ENCODE assay signal across 8 mouse cellular contexts in genomic region chr2:160730797-160731116, GRCm38 (mm10). TPM values are rescaled to one million over a fixed set of nuclear protein-coding genes. Genes with fewer than 3 reads are reported as not detected.
DNase-seq lines count a peak whose midpoint lies in the region; ATAC-seq and TF ChIP-seq lines count a peak whose summit lies in the region.

No protein-coding gene starts in this region.

- H3K79me2 ChIP-seq in liver, adult 2 months (ENCODE audit: control insufficient read depth, insufficient read depth, low read length) = peaks cover 35% of the 10 kb centered on the region

- no peak for ATAC-seq in embryonic facial prominence, embryonic 12.5 days (ENCODE audit: insufficient number of reproducible peaks, insufficient read depth, low FRiP score, low TSS enrichment)
- ATAC-seq in intestine, embryonic 15.5 days = no peak
- no peak; the same call in none of the 2 replicates for ATAC-seq in neural tube, embryonic 12.5 days (ENCODE audit: low FRiP score, low read depth)

- TF ChIP-seq POLR2A in liver, adult 2 months (IDR thresholded peaks at IDR 0.05; ENCODE audit: extremely low read depth, insufficient read depth, low read length) = no peak

- no peaks in the 10 kb centered on the region for H3K27me3 ChIP-seq in liver, adult 2 months (ENCODE audit: control insufficient read depth, insufficient read depth, low read length)
- no peaks in the 10 kb centered on the region for H3K27me3 ChIP-seq in embryonic facial prominence, embryonic 12.5 days
- no peaks in the 10 kb centered on the region for H3K27me3 ChIP-seq in intestine, embryonic 15.5 days (replicated peaks)
- H3K27me3 ChIP-seq in neural tube, embryonic 12.5 days (replicated peaks) = no peaks in the 10 kb centered on the region

- peaks cover 35% of the 10 kb centered on the region for H3K4me1 ChIP-seq in liver, adult 2 months (ENCODE audit: control insufficient read depth, insufficient read depth, low read length)
- H3K4me1 ChIP-seq in embryonic facial prominence, embryonic 12.5 days = peaks cover 27% of the 10 kb centered on the region
- H3K4me1 ChIP-seq in intestine, embryonic 15.5 days (replicated peaks) = peaks cover 42% of the 10 kb centered on the region
- peaks cover 42% of the 10 kb centered on the region for H3K4me1 ChIP-seq in neural tube, embryonic 12.5 days

- H3K4me3 ChIP-seq in liver, adult 2 months (ENCODE audit: insufficient read depth, low read depth, low read length) = peak overlapping the region; percentile 99
- peak overlapping the region; percentile 91 for H3K4me3 ChIP-seq in embryonic facial prominence, embryonic 12.5 days
- H3K4me3 ChIP-seq in intestine, embryonic 15.5 days (replicated peaks) = peak overlapping the region; percentile 99
- H3K4me3 ChIP-seq in neural tube, embryonic 12.5 days = peak overlapping the region; percentile 92

- H3K4me2 ChIP-seq in embryonic facial prominence, embryonic 12.5 days (replicated peaks) = peak overlapping the region; percentile 88
- H3K4me2 ChIP-seq in intestine, embryonic 15.5 days (replicated peaks) = peak overlapping the region; percentile 87
- peak overlapping the region; percentile 93 for H3K4me2 ChIP-seq in neural tube, embryonic 12.5 days (replicated peaks)

- DNase-seq in liver, adult 2 months (ENCODE audit: extremely low read depth, low read depth, low spot score) = no peak
- no peak for DNase-seq in liver
- DNase-seq in thymus, postnatal 25 days = no peak
- no peak for DNase-seq in left cerebral cortex, postnatal 4 days
- no peak for DNase-seq in cerebellum, postnatal 10 days

- H3K9me3 ChIP-seq in embryonic facial prominence, embryonic 12.5 days = no peaks in the 10 kb centered on the region
- H3K9me3 ChIP-seq in intestine, embryonic 15.5 days = no peaks in the 10 kb centered on the region
- no peaks in the 10 kb centered on the region for H3K9me3 ChIP-seq in neural tube, embryonic 12.5 days

- H3K9ac ChIP-seq in liver, adult 2 months (ENCODE audit: low read depth, low read length) = peak overlapping the region; percentile 96
- peak overlapping the region; percentile 99 for H3K9ac ChIP-seq in embryonic facial prominence, embryonic 12.5 days
- peak overlapping the region; percentile 97 for H3K9ac ChIP-seq in intestine, embryonic 15.5 days
- peak overlapping the region; percentile 100 for H3K9ac ChIP-seq in neural tube, embryonic 12.5 days

- H3K27ac ChIP-seq in liver, adult 2 months (replicated peaks; ENCODE audit: insufficient read depth, low read depth, low read length) = peak overlapping the region; percentile 98
- H3K27ac ChIP-seq in embryonic facial prominence, embryonic 12.5 days = peak overlapping the region; percentile 97; the same call in 1 of the 2 replicates
- H3K27ac ChIP-seq in intestine, embryonic 15.5 days = peak overlapping the region; percentile 92
- no peak overlapping the region for H3K27ac ChIP-seq in neural tube, embryonic 12.5 days

- intact Hi-C loops in left cerebral cortex, postnatal 4 days (cut with DNase I) = no loop called here

- WGBS in liver, adult 2 months = 6% methylated on average over 19 of the region's 19 CpGs
- 7% methylated on average over 19 of the region's 19 CpGs for WGBS in embryonic facial prominence, embryonic 12.5 days
- 4% methylated on average over 19 of the region's 19 CpGs for WGBS in intestine, embryonic 15.5 days
- WGBS in neural tube, embryonic 12.5 days = 7% methylated on average over 19 of the region's 19 CpGs

- H3K36me3 ChIP-seq in liver, adult 2 months (ENCODE audit: control insufficient read depth, insufficient read depth, low read length) = no peaks in the 10 kb centered on the region
- H3K36me3 ChIP-seq in embryonic facial prominence, embryonic 12.5 days = peaks cover 7% of the 10 kb centered on the region
- H3K36me3 ChIP-seq in intestine, embryonic 15.5 days = 0 out of 2 replicates have a peak, but pooled peaks cover 2% of the 10 kb centered on the region
- H3K36me3 ChIP-seq in neural tube, embryonic 12.5 days = peaks cover 17% of the 10 kb centered on the region

- no peak for TF ChIP-seq CTCF in liver, adult 2 months (IDR thresholded peaks at IDR 0.05; ENCODE audit: low read depth, low read length)

RNA-seq across cellular contexts. Expression of gene Plcg1, which starts 0.3 kb away (rescaled TPM):
- total RNA-seq in liver, adult 2 months (2014; rRNA removed) = 37.3 and 40.9 TPM in 2 replicates
- 24.9 and 30.0 TPM in 2 replicates for polyA plus RNA-seq in liver, adult 2 months (2012; rRNA removed)
- 104 and 108 TPM in 2 replicates for polyA plus RNA-seq in embryonic facial prominence, embryonic 12.5 days (2016; fragmentation: Nextera tagmentation; extraction: Ambion mirVana)
- 29.6 and 29.7 TPM in 2 replicates for polyA plus RNA-seq in intestine, embryonic 15.5 days (2015; fragmentation: Nextera tagmentation; extraction: Ambion mirVana)
- 91.7 and 98.9 TPM in 2 replicates for polyA plus RNA-seq in neural tube, embryonic 12.5 days (2016; fragmentation: Nextera tagmentation; extraction: Ambion mirVana)
- 100 to 1,000 TPM; 176 to 190 TPM for total RNA-seq in left cerebral cortex, postnatal 4 days (2021)
